Mouse (Mus musculus) spleen, postnatal 36 days (tissue): ENCODE measurements at regions not wholly inside any gene's neighbourhood (a gene's known extent, or its start where the extent isn't known, plus 50 kb on each side); places are given as distances from the start of the nearest gene placed in this dataset.

Source experiments
- DNase-seq, 2 experiments: peaks; one replicate each; pipeline ENCODE4 v3.0.0; 2022; ENCODE audit warnings: low spot score in 2 of 2, mixed read lengths in 1 of 2

- no peak for DNase-seq
Measured at GRCm38 (mm10) chr13:44399370-44399685, 329.9 kb upstream of the Jarid2 start.

DNA sequence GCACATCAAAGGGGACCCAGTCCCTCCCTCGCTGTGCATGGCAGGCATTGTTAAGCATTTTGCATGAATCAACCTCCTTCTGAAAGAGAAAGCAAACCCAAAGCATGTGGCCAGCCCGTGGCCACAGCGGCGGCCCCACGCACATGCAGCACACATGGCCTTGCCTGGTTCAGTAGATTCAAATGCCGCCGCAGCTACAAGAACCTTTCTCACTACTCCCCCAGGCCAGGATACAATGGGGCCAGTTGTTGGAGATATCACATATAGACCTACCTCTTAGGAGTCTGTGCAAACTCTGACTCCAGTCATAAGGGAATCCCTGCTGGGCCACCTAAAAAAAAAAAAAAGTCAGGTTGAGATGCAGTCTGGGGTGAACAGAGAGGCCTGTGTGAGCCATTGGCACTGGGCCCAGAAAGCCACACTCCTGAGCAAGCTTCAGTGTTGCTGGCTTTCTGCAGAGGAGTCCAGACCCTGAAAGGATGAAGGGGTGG, 329.4 kb upstream of the Jarid2 start:
- no peak for DNase-seq

DNA sequence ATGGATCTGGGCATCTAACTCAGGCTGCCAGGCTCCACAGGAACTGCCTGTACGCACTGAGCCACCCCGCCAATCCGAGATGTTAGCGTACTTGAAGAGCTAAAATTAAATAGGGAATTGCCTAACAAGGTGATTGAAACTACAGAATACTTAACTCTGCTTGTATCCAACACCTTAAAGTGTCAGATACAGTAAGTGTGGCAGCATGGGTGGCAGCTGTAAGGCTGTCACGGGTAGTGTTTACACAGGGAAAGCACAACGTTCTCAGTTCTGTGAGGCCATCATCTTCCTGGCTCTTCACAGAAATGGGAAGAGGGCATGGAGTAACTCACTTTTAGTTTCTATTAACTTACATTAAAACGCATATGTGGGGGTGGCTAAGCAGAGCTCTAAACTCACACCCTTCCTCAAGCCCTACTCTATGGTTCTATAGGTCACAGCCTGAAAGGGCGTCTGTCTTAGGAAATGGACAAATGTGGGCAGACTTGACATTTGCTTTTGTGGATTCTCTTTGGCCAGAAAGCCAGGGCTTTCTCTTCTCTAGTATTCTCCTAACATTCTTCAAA, 325.2 kb upstream of the Jarid2 start:
- DNase-seq = no peak

- DNase-seq = no peak
Measured at GRCm38 (mm10) chr13:44407307-44407706, 322.0 kb upstream of the Jarid2 start.

- no peak for DNase-seq
Measured at GRCm38 (mm10) chr13:44408619-44408959, 320.7 kb upstream of the Jarid2 start.

GRCm38 (mm10) chr13:44408960-44409719, 320.1 kb upstream of the Jarid2 start:
- DNase-seq = no peak

DNA sequence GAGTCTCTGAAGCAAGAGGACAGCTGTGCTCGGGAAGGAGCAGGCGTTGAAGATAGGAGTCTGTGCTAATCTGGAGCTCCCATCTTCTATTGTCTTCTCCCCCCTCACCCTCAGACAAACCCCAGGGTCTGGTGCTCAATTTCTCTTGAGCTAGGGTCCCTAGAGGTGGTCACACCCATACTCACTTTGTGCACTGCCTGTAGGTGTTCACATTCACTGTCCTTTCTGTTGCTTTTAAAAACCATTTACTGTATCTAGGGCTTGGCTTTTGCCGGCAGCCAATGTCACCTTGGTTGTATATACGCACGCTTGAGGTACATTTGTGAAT, 319.6 kb upstream of the Jarid2 start:
- DNase-seq = no peak

GRCm38 (mm10) chr13:44411781-44412496, 317.3 kb upstream of the Jarid2 start:
- DNase-seq = no peak

DNA sequence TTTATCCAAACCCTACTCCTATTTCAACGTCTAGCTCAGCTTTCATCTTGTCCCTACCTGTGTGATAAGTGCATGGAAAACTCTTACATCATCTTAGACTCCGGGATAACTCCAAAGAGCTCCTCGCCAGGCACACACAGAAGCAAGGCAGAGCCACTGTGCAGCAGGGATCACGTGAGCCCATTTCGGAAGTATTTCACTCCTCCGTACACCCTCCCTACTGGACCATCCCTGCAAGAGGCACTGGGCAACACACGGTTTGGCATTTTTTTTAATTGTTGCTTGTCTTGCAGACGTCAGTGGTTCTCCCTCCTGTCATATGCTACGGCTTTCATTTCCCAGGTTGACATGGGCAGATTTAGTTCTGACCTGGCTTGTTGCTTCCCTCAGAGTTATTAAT, 316.0 kb upstream of the Jarid2 start:
- no peak for DNase-seq

DNA sequence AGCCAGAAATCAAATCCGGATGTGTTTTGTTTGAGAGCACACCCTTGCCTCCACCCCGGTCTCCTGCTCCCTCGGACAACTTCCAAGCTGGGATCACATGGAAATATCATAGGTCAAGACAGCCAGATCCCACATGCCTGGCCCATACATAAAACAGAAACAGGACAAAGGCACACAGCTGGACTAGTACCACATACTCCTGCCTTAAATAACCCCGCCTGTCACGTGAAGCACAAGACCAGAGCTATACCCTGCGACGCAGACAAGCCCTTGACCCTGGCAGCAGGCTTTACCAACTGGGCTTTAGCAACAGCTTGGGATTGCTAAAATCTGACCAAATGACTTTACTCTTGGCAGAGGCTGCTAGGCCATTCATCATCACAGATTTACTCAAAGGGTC, 313.3 kb upstream of the Jarid2 start:
- DNase-seq = no peak

- no peak for DNase-seq
Measured at GRCm38 (mm10) chr13:44416986-44417385, 312.3 kb upstream of the Jarid2 start.

DNA sequence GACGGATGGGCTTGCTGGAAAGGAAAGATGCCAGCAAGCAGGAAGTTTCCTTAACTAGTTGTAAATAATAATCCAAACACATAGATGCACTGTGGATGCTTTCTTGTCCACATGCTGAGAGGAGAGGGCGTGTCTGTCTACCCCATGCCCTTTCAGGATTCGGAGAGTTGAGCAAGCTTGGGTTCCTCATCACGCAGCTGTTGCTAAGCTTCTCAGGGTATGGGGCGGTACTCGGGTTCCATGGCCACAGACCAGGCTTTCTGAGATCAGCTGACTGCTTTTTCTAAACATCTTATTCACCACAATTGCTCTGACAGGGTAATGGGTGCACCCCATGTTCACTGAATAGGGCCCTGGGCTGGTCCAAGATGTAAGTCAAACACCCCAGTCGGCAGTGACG, 310.2 kb upstream of the Jarid2 start:
- peak; percentile 6 to 31 for DNase-seq

DNA sequence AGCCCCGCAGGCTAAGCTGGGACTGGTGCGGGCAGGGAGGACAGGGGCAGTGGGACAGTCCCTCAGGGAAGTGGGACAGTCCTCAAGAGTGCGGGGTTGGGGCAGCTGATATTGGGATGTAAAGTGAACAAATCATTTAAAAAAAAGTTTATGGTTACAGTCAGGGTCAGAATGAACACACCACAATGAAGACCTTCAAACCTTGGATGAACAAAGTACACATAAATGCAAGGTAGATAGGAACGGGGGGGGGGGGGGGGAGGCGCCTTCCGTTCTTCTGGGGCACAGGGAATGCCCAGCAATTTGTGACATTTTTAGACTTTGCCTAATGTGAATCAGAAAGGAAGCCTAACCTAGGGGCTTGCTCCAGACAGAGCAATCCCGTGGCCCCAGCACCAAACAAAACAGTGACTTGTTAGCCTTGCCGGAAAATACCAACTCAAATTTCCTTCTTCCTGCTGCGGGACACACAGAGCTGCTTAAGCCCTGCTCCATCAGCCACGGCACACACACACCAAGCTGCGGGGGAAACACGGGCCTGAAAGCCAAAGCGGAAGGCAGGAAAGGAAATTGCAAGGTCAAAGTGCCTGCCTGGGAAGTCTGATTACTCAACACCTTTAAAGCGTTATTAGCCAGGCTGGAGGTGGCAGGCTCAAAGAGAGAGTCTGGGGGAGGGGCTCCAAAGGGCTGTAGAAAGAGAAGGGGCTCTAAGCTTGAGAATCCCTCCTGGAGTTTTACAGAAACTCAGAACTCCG, 309.6 kb upstream of the Jarid2 start:
- peak; percentile 10 to 37 for DNase-seq

- DNase-seq = no peak
Measured at GRCm38 (mm10) chr13:44420227-44420592, 309.1 kb upstream of the Jarid2 start.

GRCm38 (mm10) chr13:44420941-44421340, 308.3 kb upstream of the Jarid2 start:
- no peak for DNase-seq

DNA sequence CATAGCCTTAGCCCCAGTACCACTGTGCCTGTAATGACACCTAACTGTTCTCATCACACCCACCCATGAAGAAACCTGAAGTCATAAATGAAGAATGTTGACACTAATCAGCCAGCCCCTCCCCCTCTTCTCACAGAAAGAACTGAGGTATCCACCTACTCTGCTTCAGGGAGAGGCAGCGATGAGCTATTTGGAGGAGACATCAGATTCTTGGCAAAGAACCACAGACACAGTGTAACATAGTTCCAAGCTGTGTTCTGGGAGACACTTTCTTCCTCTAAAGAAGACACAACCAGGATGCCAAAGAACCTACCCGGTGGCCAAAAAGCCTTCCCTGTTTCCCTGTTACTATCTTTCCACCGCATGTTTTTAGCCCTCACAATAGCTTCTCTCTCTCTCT, 307.8 kb upstream of the Jarid2 start:
- no peak for DNase-seq

DNA sequence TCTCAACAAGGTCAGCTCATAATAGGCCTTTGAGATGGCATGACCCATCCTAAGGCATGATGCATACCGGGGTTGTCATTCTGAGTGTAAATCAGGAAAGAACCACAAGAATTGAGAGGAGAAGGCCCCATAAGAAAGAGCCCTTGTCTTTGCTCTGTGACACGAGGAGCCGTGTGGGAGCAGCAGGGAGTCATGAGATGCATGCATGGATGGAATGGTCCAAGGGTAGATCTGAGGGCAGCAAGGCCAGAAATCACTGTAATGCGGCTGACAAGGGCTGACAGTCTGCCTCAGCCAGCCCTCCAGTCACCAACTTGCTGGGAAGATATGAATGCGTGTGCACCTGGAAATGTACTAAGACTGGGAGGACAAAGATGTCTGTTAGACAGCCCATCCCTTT, 307.4 kb upstream of the Jarid2 start:
- no peak for DNase-seq

DNA sequence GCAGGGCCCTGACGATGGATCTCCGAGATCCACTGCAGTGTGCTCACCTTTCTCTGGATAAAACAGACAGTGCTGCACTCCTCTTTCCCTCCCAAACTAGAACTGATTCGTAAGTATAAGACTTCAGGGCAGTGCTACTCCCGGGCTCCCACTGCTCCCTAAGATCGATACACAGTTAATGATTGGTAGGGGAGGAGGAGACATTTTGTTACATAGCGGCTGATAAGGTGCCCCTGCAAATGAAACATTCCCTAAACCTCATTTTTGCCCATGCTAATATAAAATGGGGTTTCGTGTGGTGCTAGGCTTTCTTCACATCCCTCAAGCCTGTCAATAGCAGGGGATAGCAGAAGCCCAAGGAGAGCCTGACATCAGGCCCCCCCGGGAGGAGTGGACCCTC, 298.8 kb upstream of the Jarid2 start:
- DNase-seq = no peak

- no peak for DNase-seq
Measured at GRCm38 (mm10) chr13:44437709-44438108, 291.6 kb upstream of the Jarid2 start.

- no peak for DNase-seq
Measured at GRCm38 (mm10) chr13:44441061-44441460, 288.2 kb upstream of the Jarid2 start.

DNA sequence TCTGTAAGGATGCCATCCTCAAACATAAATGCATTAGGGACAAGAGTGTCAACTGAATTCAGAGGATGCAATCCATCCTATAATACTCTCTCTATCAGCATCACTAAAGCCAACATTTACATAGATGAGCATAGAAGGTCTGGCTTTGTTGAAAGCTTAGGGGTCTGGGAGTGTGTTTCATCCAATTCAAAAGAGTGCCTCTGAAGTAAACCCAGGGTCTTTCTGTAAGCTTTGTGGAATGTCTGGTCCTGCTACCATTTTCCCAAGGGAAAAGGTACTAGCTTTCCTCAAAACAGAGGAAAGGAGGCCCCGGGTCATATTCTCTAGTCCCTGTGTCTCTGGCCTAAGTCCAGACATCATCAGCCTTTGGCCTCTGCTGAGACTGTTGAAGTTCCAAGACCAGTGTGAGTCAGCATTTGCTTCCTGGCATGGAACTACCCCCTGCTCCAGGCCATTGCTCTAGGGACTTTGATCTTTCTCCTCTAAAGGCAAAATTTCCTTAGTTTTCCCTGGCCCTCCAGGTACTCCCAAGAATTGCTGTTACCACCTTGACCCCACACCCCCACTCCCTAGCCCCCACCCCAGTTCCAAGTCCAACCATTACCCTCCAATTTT, 280.0 kb upstream of the Jarid2 start:
- DNase-seq = no peak

GRCm38 (mm10) chr13:44451224-44451623, 278.1 kb upstream of the Jarid2 start:
- no peak for DNase-seq
